Mouse (Mus musculus): ENCODE measurements around the gene Foxn3.

Foxn3 gene

DNA sequence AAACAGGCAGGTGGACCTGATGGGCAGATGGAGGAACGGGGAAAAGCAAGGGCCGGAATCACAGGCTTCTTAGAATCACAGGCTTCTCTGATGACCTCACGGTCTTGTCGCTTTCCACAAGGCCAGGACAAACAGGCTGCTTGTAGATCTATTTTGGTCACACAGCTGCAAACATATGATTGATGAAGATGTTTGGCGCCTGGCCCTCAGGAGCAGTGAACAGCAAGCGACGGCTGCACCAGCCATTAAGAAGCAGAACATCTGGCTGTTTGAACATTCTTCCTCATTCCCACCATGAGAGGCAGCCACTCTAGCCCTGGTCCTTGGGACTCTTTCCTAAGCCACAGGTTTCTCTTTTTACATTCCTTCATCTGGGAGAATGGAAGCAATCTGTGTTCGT lies 294.0 kb downstream of the Foxn3 start:
- ATAC-seq (ENCODE audit: insufficient number of reproducible peaks, low FRiP score, low TSS enrichment), result no peak

DNA sequence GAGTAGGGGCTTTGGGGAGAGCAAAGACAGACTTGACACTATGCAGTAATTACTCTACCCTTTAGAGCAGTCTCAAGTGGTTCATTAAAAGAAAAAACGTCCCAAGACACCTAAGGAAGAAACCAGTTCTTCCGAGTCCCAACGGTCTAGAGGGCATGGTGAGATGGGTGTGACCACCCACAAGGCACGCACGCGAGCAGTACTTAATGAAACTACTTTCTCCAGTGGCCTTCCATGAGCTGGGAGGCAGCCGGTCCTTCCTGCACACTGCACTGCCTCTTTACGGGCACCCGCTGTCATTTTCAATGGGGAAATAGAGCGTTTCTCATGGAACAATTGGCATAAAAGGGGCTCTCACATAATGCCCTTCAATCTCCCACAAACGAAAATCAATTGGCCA lies 294.4 kb downstream of the Foxn3 start:
- no peak for ATAC-seq (ENCODE audit: insufficient number of reproducible peaks, low FRiP score, low TSS enrichment)

DNA sequence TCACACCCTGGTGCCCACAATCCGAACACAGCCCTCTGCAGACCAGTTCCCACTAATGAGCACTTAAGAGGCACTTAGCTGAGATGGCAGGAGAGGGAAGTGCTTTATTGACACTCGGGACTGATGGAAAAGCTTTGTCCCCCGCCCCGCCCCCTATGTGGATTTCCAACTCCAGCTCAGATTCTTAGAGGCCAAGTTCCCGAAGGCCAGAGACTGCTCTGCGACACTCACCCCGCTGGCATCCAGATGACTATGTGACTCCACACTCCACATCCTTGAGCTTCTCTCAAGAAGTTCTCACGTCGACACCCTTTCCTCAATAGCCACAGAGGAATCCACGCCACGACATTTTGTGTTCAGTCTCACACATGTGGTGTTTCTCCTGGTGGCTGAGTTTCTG lies 295.6 kb downstream of the Foxn3 start:
- no peak for ATAC-seq (ENCODE audit: insufficient number of reproducible peaks, low FRiP score, low TSS enrichment)

DNA sequence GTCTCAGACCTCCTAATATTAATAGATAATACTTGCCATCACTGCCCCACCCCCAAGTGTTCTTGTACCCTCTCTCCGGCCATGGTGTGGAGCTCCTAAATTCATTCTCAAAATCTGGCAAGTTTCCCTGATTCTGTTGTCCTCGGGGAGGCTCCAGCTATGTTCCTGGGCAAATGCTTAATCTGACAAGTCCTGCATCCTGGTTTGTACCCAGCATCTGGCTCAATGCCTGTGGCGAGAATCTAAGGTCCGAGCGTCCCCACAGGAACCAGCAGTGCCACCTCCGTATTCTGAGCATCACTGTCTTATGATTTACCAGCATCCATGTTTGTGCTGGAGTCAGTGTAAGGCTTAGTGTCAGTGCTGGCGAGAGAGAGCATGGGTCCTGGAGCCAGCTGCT lies 296.9 kb downstream of the Foxn3 start:
- ATAC-seq (ENCODE audit: insufficient number of reproducible peaks, low FRiP score, low TSS enrichment), result no peak

DNA sequence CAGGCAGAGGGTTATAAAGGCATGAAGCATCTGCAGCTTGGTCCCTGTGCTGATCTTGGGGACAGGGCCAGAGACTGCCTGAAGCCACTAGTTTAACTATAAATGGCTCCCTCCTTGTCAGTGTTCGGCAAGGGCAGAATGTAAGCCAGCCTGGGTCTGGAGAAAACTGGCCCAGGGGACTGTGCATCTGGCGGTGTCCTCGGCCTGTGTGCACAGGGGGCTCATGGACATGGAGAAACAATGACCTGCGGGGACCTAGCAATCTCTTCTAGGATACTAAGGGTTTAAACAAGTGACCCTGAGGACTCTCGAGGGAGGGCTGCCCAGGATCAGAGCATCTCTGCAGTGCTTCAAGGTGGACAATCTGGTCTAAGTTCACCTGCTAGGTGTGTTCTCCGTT lies 297.6 kb downstream of the Foxn3 start:
- no peak for ATAC-seq (ENCODE audit: insufficient number of reproducible peaks, low FRiP score, low TSS enrichment)

DNA sequence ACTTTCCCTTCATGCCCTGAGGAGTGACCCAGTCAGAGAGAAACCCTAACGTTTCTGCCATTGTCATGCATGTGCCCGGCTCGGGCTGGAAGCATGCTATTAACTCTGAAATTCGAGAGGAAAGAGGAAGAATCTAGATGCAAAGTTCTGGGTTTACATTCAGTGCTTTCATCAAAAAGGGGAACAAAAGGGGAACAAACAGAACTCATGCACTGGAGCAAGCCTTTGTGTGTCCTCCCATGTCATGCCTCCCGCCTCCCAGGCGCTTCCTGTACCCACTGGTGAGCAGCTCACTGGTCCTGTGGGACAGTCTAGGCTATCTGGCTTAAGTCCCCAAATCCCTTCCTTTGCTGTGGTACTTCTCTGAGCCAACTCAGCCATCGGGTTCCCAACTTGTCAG lies 299.0 kb downstream of the Foxn3 start:
- no peak for ATAC-seq (ENCODE audit: insufficient number of reproducible peaks, low FRiP score, low TSS enrichment)

DNA sequence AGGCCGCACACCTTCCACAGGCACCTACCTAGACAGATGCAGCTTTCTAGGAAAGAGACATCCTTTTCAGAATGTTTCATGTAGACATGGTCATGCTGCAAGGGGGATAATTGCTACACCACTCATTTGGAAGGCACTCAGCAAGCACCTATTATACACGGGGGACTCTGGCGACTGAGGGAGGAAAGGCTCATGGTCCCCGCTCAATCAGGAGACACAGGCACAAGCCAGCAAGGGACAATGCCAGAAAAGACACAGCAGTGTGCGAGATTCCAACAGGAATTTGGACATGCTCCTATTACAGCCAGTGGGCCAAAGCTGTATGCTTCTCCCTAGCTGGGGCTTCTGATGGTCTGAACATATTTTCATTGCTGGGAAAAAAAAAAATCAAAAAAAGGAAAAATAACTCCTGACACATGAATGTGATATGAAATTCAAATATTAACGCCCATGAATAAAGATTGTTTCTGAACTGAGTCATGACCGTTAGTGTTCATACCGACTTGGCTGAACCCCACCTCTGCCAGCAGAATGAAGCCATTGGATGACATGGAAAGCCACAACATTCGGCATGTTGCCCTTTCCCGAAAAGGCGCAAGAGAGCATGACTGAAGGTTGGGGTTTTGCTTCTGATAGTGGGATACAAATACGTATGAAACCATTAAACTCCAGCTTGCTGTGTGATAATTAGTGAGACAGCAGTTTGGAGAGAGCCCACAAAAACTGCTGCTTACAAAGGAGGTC lies 299.6 kb downstream of the Foxn3 start:
- peak; percentile 26; the same call in 1 of the 2 replicates for ATAC-seq (ENCODE audit: insufficient number of reproducible peaks, low FRiP score, low TSS enrichment)

DNA sequence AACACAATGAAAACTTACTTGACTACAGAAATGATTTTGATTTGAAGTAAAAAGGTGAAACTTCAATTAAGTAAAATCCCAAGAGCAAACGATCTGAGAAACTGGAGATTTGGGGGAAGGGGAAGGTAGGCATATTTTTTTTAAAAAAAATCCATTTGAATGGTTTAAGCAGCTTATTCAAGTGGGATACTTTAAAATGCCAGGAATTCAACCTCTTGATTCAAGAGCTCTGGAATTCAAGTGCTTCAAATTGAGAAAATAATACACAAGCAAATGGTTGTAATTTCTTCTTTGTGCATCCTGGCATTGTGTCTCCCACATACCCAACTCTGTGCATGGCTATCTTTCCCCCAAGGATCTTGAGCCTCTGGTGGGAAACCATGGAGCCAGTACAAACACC lies 300.5 kb downstream of the Foxn3 start:
- ATAC-seq (ENCODE audit: insufficient number of reproducible peaks, low FRiP score, low TSS enrichment), result no peak

DNA sequence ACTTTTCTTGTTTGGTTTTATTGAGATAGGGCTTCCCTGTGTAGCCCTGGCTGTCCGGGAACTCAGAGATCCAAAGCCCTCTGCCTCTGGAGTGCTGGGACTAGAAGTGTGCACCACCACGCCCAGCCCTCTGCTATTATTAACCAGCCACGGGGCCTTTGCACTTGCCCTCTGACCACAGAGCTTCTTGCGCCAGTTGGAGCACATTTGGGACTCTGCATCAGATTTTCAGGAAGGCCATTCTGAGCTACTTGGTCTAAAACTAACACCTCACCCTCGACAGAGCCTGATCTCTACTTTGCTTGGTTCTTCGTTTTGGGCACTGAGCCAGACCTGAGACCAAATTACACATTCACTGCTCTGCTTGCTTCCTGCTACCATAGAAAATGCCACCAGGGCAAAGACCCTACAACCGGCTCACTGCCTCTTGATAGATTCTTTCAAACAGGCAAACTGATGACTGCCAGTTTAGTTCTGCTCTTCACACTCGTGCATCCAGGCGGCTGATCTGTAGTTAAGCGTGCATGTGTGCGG lies 301.2 kb downstream of the Foxn3 start:
- ATAC-seq (ENCODE audit: insufficient number of reproducible peaks, low FRiP score, low TSS enrichment), result no peak

DNA sequence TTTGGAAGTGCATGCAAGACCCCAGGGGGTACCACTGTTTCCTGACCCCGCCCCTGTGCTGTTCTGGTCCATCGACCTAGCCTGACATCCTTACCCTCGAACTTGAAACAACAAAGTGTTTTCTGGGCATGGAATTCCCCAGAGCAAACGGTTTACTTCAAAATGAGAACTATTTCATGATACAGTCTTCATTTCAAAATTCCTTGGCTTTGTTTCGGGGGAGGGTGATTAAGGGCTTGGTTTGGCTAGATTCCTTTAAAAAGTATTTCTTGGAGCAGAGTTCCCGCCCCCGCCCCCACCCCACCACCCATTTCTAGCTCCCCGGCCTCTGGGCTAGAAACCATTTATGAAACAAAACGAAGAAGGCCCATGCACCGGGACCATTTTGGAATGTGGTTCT lies 303.2 kb downstream of the Foxn3 start:
- no peak for ATAC-seq (ENCODE audit: insufficient number of reproducible peaks, low FRiP score, low TSS enrichment)

DNA sequence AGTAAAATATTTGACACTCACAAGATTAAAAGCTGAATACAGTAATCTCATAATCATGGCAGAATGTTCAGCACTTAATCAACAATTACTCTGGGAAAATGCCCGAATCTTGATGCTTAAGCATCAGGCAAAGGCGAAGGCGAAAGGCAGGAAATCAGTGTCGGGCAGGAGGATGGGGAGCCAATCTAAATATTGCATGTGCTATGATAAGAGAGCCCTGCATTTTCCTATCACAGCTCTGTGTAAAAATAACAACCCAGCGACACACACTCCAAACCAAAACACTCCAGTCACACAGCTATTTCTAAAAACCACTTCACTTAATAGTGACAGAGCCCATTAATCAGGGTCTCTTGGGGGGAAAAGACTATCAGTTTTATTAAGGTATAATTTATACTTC lies 305.8 kb downstream of the Foxn3 start:
- no peak for ATAC-seq (ENCODE audit: insufficient number of reproducible peaks, low FRiP score, low TSS enrichment)

DNA sequence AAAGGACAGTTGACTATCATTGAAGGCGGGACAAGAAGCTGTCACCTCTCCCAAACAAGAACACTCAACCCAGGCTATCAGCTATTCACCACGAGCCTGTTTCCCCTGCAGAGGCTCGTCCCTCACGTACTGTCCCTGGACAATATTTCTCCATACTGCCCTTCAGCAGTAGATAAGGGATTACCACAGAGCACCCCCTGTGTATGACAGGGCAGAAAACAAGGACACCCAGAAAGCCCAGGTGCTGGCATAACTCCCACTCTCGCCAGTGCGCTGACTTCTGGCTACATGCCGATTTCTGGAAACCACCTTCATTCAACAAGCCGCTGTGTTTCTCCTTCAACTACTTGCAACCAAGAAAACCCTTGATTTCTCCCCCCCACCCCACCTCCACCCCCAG lies 306.4 kb downstream of the Foxn3 start:
- ATAC-seq (ENCODE audit: insufficient number of reproducible peaks, low FRiP score, low TSS enrichment), result no peak

DNA sequence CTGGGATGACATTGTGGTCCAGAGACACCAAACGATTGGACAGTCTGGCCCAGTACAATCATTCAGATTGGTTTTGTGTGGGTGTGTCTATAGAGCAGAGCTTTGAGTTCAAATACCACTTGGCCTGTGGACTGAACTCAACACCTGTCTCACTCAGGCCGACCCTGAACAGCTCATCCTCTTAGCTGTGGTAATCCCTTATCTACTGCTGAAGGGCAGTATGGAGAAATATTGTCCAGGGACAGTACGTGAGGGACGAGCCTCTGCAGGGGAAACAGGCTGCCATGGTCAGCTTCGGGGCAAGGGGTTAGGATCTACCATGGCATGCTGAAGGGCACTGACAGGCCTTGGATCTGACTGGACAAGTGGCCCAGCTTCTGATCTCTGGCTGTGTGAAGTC lies 306.9 kb downstream of the Foxn3 start:
- ATAC-seq (ENCODE audit: insufficient number of reproducible peaks, low FRiP score, low TSS enrichment), result no peak

DNA sequence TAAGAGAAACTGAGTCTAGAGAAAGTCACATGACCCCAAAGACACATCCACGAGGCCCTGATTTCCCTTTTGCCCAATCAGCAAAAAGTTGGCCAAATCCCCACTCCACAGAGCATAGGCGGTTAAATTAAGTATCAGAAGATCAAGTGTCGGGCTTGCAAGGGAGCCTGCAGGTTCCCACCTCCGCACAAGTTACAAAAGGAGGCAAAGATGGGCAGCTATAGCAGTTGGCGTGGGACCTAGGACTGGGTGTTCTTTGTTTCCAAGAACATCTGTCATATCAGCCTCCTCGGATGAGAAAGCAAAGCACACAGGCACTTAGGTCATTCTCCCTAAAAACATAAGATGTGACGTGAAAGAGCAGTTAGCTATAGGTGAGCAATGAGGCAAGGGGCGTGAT lies 308.9 kb downstream of the Foxn3 start:
- no peak for ATAC-seq (ENCODE audit: insufficient number of reproducible peaks, low FRiP score, low TSS enrichment)

DNA sequence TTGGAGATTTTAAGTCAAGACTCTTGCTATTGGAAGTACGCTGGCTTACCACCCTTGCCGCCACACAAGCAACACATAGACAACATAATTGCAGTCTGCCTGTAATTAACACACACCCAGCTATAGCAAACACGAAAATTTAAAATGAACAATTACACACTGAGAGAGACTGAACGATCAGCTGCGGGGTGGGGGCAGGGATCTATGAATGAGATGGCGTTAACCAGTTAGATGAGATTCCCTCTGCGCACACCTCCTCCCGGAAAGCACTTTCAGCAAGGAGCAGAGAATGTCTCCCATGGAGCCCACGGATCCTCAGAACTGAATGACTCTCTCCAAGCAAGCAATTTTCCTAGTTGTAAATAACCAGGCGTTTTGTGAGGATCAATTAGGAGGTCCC lies 309.8 kb downstream of the Foxn3 start:
- ATAC-seq (ENCODE audit: insufficient number of reproducible peaks, low FRiP score, low TSS enrichment), result no peak

DNA sequence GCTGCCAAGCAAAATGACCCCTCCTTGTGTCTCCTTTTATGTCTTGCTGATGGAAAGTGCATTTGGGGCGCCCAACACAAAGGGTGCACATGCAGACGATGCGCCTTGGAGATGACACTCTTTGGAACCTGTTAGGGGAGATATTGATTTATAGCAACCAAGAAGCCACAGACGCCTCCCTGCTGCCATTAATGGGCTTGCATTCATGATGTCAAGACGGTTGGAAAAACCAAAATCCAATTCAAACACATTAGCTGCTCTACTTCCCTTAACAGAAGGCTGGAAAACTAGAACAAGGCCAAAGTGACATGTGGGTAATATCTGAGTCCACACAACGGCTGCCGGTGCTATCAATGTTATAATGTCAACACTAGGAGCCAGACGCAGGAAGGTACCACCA lies 314.8 kb downstream of the Foxn3 start:
- no peak for ATAC-seq (ENCODE audit: insufficient number of reproducible peaks, low FRiP score, low TSS enrichment)

DNA sequence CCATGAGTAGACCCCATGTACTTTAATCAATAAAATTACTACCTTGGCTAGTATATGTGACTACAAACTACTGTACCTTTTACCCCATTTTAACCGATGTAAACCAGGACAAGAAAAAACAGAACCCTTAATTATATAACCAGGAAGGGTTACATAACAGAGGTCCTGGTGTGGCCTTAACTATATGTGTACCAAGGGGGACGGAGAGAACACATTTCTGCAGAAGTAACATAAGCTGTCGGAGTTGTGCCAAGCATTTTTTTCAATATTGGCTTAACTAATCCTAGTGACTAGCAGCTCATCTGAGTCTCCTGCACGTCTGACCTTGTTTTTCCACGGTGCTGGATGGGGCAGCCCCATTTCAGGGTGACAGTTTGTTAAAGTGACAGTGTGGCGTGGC lies 315.4 kb downstream of the Foxn3 start:
- ATAC-seq (ENCODE audit: insufficient number of reproducible peaks, low FRiP score, low TSS enrichment), result no peak

DNA sequence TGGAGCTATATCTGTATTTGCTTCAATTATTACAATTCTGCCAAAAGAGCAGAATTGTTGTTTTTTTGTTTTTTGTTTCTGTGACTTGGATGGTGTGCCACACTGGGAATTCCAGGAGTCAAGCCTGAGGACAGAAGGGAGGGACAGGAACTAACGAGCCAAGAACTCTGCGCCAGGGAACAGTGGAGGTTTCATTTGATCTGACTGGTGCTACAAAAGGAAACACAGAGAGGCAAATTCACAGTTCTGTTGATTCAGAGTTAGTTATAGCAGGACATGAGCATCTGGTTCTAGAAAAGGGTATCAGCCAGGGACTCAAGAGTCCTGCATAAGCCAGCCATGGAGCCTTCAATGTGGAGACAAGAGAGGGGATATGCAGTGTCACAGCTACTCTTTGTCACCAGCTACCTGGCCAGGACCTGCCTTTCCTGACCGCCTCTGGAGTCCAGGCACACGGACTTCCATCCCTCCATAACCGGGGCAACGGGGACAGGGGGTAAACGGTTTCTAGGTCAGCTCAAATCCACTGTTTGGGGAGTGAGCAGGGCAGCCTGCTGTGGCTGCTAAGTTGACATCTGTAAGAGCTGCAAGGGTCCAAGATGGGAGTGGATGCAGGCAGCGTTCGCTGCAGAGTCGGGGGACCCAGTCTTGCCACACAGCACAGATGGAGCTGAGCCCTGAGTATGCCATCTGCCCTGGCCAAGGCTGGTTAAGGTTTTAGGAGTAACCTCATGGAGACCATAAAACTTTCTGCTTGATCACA lies 316.2 kb downstream of the Foxn3 start:
- ATAC-seq (ENCODE audit: insufficient number of reproducible peaks, low FRiP score, low TSS enrichment), result peak; percentile 49; the same call in 1 of the 2 replicates

DNA sequence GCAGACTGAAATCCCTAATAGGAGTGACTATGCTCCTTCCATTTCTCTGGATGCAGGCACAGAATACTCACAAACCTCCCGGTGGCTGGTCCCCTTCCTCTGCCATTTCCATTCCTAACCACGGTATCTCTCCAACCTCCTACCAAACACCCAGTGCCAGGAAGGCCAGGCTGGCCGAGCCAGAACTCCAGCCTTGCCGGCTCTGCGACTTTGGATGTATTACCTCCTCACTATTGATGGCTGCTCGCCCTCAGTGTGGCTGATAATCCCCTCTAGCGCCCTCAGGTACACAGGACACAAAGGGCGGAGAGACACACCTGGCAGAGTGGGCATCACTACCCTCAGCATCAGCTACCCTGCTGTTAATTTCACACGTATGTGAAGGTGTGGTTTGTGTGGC lies 318.7 kb downstream of the Foxn3 start:
- no peak for ATAC-seq (ENCODE audit: insufficient number of reproducible peaks, low FRiP score, low TSS enrichment)

DNA sequence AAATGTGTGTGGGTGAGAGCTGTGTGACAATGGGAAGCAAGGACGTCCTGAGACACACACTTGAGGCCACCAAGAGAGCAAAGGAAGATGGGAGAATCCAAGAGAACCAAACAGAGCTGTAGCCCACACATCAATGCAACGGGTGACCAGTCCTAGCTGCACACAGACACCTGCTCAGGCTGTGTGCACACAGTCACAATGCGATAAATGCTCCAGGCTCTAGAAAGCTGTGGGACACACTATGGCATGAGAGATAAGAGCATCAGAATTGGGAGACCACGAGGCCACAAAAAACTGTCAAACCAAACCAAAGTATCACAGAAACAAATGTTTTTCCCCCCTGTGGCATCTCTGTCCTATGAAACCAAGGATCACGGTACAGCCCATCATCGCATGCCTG lies 319.1 kb downstream of the Foxn3 start:
- no peak for ATAC-seq (ENCODE audit: insufficient number of reproducible peaks, low FRiP score, low TSS enrichment)

DNA sequence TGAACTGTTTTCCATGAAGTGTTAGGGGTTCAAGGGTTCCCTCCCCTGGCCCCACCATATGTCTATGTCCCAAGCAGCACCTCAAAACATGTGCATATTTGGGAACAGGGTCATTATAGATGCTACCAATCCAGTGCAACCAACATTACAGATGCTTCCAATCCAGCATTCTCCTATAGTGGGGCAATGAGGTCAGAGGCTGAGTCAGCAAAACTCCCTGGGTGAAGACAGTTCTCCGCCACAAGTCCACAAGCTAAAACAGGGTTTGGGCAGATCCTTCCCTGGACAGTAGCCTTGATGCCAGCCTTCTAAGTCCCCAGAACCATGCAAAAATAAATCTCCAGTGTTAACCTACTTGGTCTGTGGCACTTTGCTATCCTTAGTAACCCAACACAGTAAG lies 320.1 kb downstream of the Foxn3 start:
- ATAC-seq (ENCODE audit: insufficient number of reproducible peaks, low FRiP score, low TSS enrichment), result no peak

DNA sequence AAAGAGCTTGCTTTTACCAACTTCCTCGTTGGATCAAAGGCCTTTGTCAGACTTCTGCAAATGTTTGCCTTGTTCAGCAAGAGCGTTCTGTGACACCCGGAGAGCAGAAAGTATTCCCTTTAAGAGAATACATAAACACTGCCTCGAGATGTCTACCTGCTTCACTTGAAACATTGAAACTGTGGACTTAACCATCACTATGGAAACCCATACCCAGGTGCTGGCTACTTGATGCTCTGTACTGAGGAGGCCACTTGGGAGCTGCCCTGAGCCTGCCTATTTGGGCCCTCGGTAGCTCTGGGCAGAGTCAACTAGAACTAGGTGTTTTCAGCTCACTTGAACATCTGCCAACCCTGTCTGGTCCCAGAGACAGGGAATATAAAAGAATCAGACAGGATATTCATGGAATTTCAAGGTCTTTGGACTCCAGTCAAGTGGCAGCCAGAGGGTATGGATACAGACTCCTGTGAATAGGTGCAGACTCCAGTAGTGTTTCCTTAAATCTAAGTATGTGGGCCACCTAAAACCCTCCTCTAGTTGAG lies 323.1 kb downstream of the Foxn3 start:
- no peak for ATAC-seq (ENCODE audit: insufficient number of reproducible peaks, low FRiP score, low TSS enrichment)
